Mouse (Mus musculus): Measurements from ENCODE around the gene Cdca4.

Gene Cdca4

DNA sequence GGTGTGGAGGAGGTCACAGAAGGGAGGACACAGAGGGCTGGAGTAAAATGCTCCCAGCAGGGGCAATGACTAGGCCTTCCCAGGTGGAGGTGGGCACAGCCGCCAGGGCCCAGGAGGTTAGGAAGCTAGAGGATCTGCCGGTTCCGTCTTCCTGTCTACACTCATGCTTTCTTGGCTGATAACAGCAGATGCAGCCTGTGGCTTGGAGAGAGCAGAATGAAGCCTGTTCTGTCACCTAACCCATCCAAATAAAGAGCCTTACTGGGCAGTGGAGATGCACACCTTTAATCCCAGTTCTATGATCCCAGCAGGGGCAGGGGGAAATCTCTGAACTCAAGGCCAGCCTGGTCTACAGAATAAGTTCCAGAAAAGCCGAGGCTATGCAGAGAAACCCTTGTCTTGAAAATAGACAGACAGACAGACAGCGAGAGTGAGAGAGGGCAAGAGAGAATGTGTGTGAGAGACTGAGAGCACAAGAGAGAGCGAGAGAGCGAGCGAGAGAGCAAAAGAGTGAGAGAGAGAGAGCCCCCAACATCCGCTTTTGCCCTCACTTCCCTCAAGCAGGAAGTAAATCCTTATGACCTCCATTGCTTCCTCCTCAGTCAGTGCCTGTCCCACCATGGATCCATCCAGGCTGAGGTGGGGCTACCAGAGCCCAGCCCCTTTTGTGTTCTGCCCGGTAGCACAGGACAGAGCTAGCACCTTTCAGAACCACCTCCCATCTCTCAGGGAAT is 29.8 kb downstream of the Cdca4 start:
- DNase-seq (ENCODE audit: low read depth, low spot score) = no peak

DNA sequence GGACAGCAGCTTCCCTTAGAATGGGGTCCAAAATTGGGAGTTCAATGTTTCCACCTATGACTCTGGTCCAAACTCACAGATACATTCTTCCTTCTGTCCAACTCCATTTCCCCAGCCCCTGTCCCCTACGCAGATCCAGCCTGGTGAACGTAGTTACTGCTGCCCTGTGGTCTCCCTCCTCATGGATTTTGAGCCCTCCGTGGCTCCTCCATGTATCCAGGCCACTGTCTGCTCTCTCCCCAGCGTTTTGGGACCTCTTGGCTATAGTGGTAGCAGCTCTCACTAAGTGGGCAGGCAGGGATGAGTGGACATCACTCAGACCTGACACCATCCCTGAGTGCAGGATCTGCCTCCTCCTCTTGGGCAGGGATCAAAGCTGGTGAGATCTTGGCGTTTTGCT is 30.5 kb downstream of the Cdca4 start:
- DNase-seq (ENCODE audit: low read depth, low spot score) = no peak

DNA sequence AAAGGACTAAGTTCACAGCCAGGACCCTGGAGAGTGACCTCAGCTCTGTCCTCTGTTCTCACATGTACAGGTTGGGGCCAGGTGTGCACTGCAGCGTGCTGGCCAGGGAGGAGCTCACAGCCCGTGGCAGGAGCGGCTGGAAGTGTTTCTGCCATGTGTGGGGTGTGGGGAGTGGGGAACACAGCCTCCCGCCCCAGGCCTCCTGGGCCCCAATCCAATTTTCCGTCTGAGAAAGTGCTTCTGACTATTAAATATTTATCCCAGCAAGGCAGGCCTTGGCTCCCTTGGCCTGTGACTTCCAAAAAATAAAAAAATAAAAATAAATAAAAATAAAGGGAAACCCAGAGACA is 30.9 kb downstream of the Cdca4 start:
- peak; percentile 34 for DNase-seq (ENCODE audit: low read depth, low spot score)

DNA sequence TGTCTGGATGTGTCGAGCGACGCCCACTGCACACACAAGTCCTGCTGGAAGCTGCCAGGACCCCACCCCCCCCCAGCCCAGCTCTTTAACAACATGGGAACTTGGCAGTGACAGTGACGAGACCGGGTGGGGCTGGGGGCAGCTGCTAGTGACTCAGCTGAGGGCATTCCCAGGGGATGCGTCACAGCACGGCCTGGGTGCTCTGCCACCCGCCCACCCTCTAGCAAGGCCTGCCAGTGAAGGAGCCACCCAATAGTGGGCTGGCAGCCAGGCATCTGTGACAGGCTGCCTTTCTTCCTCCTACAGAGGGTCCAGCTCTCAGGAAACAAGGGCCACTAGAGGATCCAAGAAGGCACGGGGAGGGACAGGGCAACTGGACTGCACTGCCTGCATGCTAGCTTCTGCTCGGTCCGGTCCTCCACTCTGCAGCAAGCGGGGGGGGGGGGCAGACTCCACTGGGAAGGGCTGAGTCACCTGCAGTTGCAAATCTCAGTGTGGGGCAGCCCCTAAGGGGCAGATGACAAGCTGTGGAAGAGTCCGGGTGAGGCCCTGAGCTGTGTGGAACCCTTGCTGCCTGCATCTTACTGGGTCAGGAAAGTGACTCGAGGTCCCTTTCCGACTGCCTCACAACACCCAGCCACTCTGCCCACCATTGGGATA is 31.4 kb downstream of the Cdca4 start:
- no peak for DNase-seq (ENCODE audit: low read depth, low spot score)

DNA sequence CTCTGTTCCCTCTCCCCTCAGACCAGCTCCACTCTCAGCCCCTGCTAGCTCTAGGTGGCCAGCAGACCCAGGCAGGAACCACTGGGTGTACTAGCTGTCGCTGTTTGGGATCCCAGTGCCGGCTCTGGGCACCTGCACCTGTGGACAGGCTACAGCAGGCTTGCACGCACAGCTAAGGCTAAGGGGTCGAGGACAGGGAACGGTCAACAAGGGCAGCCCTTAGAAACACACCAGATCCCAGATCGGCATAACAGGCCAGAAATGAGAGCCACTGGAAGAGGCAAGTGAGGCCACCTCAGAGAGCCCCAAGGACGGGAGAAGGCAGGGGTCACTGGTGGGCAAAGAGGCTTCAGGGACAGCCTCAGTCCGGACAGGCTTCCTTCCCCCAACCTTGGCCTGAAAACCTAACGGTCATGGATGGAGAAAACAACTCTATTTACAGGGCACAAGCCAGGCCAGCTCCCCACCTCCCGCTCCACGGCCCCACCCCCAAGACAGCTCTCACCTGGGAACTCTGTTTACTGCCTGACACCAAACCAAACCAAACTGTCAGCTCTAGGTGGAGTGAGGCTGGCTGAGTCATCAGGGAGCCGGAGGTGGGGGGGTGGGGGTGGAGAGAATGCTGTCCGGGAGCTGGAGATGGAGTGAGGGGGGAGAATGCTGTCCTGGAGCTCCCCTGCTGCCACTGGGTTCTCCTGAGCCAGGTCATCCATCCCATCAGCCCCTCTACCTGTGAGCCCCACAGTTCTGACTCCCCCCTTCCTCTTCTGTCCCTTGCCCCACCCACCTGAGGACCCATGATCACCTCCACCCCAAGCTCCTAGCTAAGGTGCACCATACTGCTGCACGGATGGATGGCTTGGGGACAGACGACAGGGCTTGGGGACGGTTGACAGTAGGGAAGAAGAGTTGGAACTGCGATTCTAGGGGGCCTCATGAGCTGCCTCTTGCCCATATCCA is 32.4 kb downstream of the Cdca4 start:
- no peak for DNase-seq (ENCODE audit: low read depth, low spot score)

DNA sequence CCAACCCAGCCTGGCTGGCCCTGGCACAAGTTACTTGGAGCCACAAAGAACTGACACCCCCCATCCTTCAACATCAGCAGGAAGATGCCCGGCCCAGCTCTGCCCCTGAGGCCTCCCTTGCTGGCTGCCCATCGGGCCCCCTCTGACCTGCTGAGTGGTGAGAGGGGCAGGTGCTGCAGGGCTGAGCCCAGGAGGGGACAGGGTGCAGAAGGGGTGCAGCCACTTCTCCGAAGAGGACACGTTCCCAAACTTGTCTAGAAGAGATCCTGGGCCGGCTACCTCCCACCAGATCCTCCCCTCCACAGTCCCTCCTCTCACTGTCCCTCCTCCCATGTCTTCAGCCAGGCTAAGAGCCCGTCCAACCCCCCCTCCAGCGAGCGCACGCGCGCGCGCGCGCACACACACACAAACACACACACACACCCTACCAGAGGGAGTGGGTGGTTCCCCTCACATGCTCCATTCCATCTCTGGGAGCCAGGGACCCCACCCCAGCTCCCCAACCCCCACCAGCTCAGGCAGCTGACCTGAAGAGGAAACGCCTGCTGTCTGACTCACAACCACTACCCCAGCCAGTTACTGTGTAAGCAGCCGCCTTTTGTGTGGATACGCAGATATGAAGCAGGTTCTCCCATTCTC is 33.6 kb downstream of the Cdca4 start:
- peak; percentile 71 for DNase-seq (ENCODE audit: low read depth, low spot score)

DNA sequence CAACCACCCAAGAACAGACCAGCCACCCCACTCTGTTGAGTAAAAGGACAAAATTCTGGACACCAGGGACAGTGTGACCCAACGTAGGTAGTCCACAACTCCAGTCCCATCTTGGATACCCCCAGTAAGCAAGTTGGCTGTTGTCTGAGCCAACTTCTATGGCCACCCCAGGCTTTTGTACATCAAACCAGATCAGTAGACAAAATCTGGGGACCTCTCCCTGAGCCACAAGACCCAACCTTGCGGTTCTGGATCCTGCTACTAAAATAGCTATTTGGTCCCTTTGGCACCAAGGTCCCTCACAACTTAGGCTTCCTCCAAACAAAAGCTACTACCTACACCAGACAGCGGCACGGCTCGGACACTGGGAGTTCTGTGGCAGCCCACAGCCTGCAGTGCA is 34.2 kb downstream of the Cdca4 start:
- no peak for DNase-seq (ENCODE audit: low read depth, low spot score)

DNA sequence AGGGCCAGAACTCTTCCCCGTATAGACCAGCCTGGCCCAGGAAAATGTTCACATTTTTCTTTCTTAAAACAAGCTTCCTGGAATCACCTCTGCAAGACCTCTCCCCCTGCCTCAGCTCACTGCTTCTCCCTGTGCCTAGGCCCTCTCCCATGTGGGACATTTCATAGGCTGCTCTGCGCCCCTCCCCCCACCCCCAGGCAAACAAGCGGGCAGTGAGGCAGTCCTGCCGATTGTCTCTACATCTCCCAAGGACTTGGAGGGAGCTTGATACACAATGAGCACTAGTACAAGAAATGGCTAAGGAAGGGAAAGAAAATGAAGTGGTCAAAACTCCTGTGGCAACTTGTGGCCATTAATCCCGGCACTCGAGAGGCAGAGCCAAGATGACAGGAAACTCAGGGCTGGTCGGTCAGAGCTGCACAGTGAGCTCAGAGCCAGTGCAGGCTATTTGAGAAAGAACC is 34.8 kb downstream of the Cdca4 start:
- no peak for DNase-seq (ENCODE audit: low read depth, low spot score)

DNA sequence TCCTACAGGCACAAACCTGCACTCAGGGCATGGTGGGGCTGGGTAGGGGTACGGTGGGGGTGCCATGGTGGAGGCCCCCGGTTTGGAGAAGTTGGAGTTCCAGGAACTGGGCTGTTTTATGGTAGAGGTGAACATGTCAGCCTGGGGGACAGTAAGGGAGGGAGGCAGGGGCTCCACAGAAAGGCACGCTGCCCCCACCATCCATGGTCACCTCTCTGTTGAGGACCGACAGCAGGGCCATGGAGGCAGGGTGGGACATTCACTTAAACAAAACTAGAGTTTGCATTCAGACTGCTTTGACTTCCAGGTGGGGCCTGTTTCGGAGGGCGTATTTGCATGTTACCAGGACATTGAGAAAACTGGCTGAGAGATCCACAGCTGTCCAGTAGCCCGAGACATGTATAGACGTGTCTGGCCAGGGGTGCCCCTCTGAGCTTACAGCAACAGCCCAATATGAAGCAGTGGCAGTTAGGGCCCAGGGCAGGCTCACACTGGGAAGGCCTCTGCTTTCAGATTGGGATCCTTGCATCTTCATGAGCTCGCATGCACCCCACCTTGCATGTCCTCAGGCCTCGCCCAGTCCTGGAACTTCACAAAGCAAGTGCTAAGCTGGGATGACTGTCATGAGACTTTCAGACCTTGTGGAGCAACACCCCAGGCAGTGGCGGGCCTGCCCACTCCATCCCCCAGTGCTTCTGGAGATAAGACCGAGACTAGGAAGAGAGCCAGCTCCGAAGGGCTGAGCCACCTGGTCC is 35.4 kb downstream of the Cdca4 start:
- DNase-seq (ENCODE audit: low read depth, low spot score) = peak; percentile 54

DNA sequence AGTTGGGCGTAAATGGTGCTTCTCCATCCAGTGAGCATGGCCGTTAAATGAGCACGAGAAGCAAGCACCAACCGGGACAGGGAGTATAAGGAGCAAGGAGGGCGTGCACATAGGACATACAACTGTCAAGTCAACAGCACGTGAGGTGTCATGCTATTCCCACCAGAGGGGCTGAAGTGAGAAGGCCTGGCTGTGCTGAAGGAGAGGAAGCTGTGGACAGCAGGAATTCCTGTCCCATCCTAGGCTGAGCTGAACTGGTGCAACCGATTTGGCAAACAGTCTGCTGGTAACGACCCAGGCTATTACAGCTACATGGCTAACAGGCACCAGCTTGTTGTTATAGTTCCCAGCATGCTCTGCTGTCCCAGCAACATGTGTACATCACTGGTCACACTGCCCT is 38.2 kb downstream of the Cdca4 start:
- no peak for DNase-seq (ENCODE audit: low read depth, low spot score)

DNA sequence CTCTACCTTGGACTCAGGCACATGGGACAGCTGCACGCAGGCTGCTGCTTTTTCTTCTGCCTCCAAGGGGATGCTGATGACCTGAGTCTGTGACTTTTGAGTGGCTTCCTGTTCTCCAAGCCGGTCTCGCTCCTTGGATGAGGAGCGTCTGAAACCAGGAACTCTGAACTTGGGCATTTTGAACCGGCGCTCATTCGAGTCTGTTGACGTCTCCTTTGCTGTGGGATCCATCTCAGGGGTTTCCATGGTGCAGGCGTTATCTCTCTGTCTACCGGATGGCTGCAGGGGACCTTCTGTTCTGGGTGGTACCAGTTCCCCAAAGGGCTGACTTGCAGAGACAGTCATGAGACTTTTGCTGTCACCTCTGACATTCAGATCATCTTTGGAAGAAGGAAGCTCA is 54.7 kb downstream of the Cdca4 start:
- no peak for DNase-seq (ENCODE audit: low read depth, low spot score)

DNA sequence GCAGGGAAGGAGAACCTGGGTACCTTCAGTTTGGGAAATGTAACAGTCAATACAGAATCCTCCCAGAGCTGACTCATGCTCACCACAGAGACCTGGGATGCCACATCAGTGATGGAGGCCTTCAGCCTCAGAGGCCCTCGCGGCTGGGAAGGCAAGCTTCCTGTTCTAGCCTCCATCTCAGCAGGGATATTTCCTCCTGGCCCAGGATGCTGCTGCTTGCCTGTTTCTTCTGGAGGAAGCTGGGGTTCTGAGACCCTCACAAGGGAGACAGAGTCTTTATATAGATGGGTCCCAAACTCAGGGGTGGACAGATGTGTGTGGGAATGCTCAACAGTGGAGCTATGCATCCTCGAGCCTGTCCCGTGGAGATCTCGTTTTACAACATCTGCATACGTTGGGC is 55.2 kb downstream of the Cdca4 start:
- DNase-seq (ENCODE audit: low read depth, low spot score) = no peak

DNA sequence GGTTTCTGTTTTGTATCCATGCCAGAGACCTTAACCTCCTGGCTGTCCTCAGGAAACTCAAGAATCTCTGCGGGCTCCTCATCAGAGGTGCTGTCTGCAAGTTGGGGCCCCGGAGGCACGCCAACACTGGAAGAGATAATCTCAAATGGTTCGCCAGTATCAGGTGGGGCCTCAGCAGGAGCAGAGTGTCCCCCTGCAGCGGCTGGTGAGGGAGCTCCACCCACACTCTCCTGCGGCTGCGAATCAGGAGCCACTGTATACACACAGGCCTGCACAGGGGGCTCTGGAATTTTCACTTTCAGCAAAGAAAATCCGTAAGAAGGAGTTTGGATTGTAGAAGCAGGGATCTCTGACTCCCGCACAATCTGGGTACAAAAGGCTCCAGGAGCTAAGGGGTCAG is 55.9 kb downstream of the Cdca4 start:
- DNase-seq (ENCODE audit: low read depth, low spot score) = no peak

DNA sequence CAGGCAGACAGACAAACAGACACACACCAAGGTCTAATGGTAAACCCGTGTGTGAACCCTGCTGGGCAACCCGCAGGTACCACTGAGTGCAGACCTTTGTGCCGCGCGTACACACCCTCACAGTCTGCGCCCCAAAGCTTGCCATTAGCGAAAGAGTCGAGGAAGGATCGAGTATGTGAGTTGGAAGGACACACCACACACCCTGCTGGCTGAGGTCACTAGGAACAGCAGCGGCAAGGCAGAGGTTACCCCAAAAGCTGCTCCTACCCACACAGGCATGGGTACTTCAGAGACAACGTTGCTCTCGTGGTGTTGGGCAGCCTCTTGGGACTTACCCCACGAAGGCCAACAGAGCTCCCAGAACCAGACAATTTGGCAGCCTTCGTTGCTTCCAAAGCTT is 56.9 kb downstream of the Cdca4 start:
- DNase-seq (ENCODE audit: low read depth, low spot score) = no peak

DNA sequence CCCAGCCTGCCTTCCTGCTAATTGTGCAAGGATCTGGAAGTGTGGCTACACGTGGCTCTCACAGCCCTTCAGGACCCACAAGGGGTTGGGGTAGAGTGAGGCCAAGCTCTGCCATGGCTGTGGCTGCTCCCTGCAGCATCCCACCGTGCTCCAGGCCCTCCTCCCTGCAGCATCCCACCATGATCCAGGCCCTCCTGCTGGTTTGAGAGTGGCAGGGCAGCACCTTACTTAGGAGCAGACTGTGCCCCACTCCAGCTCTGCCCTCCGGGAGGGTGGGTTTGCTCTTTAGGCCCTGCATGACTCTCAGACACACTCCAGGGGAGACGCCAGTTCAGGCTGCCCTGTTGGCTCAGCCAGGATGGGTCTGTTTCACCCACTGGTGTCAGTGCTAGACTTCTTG is 58.8 kb downstream of the Cdca4 start:
- DNase-seq (ENCODE audit: low read depth, low spot score) = no peak

Measured in R1 (cell line).